Mouse (Mus musculus) heart, embryonic 16.5 days (tissue): ENCODE measurements at regions not wholly inside any gene's neighbourhood (a gene's known extent, or its start where the extent isn't known, plus 50 kb on each side); places are given as distances from the start of the nearest gene placed in this dataset.

Experiments used
- ATAC-seq: fragments of 200-750 bp; cut with Nextera tagmentation; replicated peaks from 2 replicates; pipeline ENCODE4 v1.8.0; 2017; ENCODE audit warnings: moderate number of reproducible peaks; ENCODE audit not compliant: insufficient read depth, low FRiP score; ENCODE audit errors: extremely low read depth
- H3K27ac ChIP-seq: fragments of 300-500 bp; sonication (generic); 2 replicates; pipeline ENCODE4 v1.5.1; 2014; ENCODE audit warnings: mild to moderate bottlenecking, low read length, control low read depth, moderate library complexity
- H3K27me3 ChIP-seq: fragments of 300-500 bp; sonication (generic); 2 replicates; pipeline ENCODE4 v1.6.1; 2014; ENCODE audit warnings: low read length, mixed read lengths; ENCODE audit not compliant: control insufficient read depth, insufficient read depth
- H3K36me3 ChIP-seq: fragments of 300-500 bp; sonication (generic); 2 replicates; pipeline ENCODE4 v1.6.1; 2014; ENCODE audit not compliant: control insufficient read depth, insufficient read depth
- H3K4me1 ChIP-seq: fragments of 300-500 bp; sonication (generic); 2 replicates; pipeline ENCODE4 v1.6.1; 2014; ENCODE audit warnings: low read length, mixed read lengths; ENCODE audit not compliant: control insufficient read depth, insufficient read depth
- H3K4me2 ChIP-seq: fragments of 300-500 bp; sonication (generic); 2 replicates; pipeline ENCODE4 v1.6.1; 2014; ENCODE audit warnings: low read depth, mild to moderate bottlenecking, control low read depth, low read length
- H3K4me3 ChIP-seq: fragments of 300-500 bp; sonication (generic); 2 replicates; pipeline ENCODE4 v1.5.1; 2014; ENCODE audit warnings: mild to moderate bottlenecking, control low read depth, low read length
- H3K9ac ChIP-seq: fragments of 300-500 bp; sonication (generic); 2 replicates; pipeline ENCODE4 v1.6.1; 2014; ENCODE audit warnings: low read length, control low read depth
- H3K9me3 ChIP-seq: fragments of 300-500 bp; sonication (generic); replicated peaks from 2 replicates; pipeline ENCODE4 v1.6.1; 2016; ENCODE audit warnings: low read length; ENCODE audit not compliant: control insufficient read depth
- WGBS: fragments of 180-500 bp; shearing (Covaris S2); extraction: QIAGEN DNeasy Blood & Tissue Kit; methylation state at CpG from one replicate; pipeline ENCODE4 v1.1.7; 2014; 5-methylcytosine and 5-hydroxymethylcytosine counted together

DNA sequence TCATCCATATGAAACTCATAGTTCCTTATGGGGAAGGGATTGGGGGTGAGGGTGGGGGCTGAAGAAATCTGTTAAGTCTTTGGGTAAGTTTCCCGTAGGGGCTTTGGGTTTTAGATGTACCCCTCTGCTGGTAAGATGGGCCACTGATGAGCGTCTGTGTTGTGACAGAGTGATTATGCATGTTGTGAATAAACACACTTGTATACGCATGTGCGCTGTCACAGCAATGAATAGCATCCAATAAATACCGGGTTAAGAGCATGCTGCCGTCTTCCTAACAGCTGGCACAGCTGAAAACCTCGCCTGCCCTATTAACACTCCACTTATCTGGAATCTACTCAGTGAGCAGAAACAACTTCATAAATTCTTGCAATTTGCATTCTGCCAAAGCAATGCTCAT lies 337.0 kb downstream of the Igsf11 start:
- Histone ChIP-seq H3K4me3 (no peak overlapping the region), H3K27me3 (no peaks in the 10 kb centered on the region), H3K4me1 (no peaks in the 10 kb centered on the region), H3K9me3 (no peaks in the 10 kb centered on the region), H3K27ac (no peak overlapping the region), H3K9ac (no peak overlapping the region), H3K36me3 (no peaks in the 10 kb centered on the region), H3K4me2 (no peak overlapping the region)
- no peak for ATAC-seq
- 60% methylated on average over 7 of the region's 7 CpGs for WGBS

DNA sequence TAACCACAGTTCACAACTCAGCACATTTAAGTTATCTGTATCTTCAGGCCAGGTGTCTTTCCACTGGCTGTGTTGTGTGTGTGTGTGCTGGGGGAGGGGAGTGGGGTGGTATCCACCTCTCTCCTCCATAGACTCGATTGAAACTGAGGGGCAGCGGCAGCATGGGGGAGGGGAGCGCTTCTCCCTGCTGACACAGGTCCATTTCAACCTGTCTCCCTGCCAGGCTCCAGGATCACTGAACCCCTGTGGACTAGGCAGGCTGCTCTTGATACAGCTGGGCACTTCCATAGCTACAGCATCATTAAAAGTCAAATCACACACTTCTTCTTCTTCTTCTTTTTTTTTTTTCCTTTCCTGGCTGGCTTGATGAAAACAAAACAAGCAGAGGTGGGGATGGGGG lies 338.0 kb downstream of the Igsf11 start:
- H3K9me3 ChIP-seq = no peaks in the 10 kb centered on the region
- no peak for ATAC-seq
- WGBS = 8% methylated on average over 3 of the region's 3 CpGs
- H3K27me3 ChIP-seq = no peaks in the 10 kb centered on the region
- no peak overlapping the region for H3K27ac ChIP-seq
- no peaks in the 10 kb centered on the region for H3K36me3 ChIP-seq
- no peak overlapping the region for H3K4me3 ChIP-seq
- H3K4me2 ChIP-seq = no peak overlapping the region
- H3K9ac ChIP-seq = no peak overlapping the region
- no peaks in the 10 kb centered on the region for H3K4me1 ChIP-seq

DNA sequence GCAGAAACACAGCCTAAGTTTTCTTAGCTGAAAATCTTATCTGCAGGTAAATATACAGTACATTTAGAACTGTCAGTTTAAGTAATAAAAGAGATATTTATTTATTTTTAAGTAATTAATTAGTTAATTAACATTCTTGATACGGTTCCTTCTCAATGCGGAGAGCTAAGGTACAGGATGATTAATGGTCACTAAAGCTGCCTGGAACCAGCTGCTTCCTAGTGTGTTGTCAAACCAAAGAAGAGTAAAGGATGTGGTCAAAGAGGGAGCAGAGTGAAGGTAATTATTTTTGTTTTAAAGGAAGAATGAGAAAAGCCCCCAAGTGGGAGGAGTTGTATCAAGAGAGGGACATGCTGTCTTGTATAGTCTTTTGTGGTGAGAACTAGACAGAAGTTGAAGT lies 341.8 kb downstream of the Igsf11 start:
- Histone ChIP-seq H3K27me3 (no peaks in the 10 kb centered on the region), H3K4me2 (no peak overlapping the region), H3K4me3 (no peak overlapping the region), H3K4me1 (no peaks in the 10 kb centered on the region), H3K27ac (no peak overlapping the region), H3K9me3 (no peaks in the 10 kb centered on the region), H3K9ac (no peak overlapping the region), H3K36me3 (no peaks in the 10 kb centered on the region)
- WGBS = 74% methylated on average over 2 of the region's 2 CpGs
- no peak for ATAC-seq

DNA sequence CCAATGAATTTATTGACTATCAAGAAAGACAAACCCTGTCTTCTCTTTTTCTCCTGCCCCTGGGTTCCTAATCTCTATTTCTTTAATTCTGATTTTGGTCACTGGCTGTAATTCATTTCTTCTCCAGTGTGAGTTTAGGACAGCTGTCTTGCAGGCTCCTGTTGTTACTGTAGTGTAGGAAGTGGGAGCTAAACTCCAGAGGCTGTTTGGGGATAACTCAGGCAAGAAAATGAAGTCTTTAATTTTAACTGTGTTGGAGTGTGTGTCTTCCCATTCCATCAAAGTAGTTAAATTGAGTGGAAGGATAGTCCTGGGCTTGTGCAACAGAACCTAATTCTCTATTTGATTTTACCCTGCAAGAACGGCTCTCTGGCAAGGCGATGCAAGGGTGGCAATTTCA lies 381.0 kb downstream of the Igsf11 start:
- Histone ChIP-seq H3K27ac (no peak overlapping the region), H3K4me2 (no peak overlapping the region), H3K9ac (no peak overlapping the region), H3K4me3 (no peak overlapping the region), H3K27me3 (no peaks in the 10 kb centered on the region), H3K9me3 (no peaks in the 10 kb centered on the region), H3K4me1 (no peaks in the 10 kb centered on the region), H3K36me3 (no peaks in the 10 kb centered on the region)
- no peak for ATAC-seq
- 79% methylated on average over 2 of the region's 2 CpGs for WGBS

GRCm38 (mm10) chr16:39284484-39284883 lies 392.0 kb downstream of the Igsf11 start:
- H3K9ac ChIP-seq = no peak overlapping the region
- ATAC-seq = no peak
- no peaks in the 10 kb centered on the region for H3K36me3 ChIP-seq
- no peaks in the 10 kb centered on the region for H3K9me3 ChIP-seq
- 41% methylated on average over 2 of the region's 2 CpGs for WGBS
- H3K27me3 ChIP-seq = no peaks in the 10 kb centered on the region
- no peaks in the 10 kb centered on the region for H3K4me1 ChIP-seq
- H3K4me3 ChIP-seq = no peak overlapping the region
- no peak overlapping the region for H3K4me2 ChIP-seq
- H3K27ac ChIP-seq = no peak overlapping the region

DNA sequence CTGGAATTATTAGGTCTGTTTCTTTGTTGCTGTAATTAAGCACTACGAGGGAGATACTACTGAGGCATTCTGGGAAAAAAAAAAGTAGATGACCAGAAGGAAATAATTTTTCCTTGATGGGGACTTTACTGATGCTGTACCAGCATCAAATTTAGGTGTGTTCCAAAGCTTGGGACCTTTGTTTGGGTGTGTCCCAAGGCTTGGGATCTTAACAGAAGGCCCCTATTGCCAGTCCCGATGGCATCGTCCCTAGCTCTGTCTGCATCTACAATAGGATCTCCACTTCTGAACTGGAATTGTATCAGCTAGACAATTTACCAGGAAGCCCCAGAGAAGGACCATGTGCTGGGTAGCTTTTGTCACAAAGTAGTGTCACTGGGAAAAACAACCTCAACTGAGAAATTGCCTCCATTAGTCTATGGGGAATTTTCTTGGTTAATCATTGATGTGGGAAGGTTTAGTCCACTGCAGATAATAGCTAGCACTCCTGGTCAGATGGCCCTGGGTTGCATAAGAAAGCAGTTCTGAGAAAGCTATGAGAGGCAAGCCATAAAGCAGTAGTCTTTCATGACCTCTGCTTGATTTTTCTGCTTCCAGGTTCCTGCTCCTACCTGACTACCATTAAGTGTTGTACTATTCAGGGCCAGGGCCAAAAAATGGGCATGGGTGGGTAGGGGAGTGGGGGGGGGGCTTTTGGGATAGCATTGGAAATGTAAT lies 392.7 kb downstream of the Igsf11 start:
- H3K27ac ChIP-seq = no peak overlapping the region
- ATAC-seq = no peak
- H3K9me3 ChIP-seq = no peaks in the 10 kb centered on the region
- 87% methylated on average over 3 of the region's 3 CpGs for WGBS
- H3K9ac ChIP-seq = no peak overlapping the region
- no peaks in the 10 kb centered on the region for H3K4me1 ChIP-seq
- no peaks in the 10 kb centered on the region for H3K27me3 ChIP-seq
- no peak overlapping the region for H3K4me2 ChIP-seq
- H3K36me3 ChIP-seq = no peaks in the 10 kb centered on the region
- H3K4me3 ChIP-seq = no peak overlapping the region

DNA sequence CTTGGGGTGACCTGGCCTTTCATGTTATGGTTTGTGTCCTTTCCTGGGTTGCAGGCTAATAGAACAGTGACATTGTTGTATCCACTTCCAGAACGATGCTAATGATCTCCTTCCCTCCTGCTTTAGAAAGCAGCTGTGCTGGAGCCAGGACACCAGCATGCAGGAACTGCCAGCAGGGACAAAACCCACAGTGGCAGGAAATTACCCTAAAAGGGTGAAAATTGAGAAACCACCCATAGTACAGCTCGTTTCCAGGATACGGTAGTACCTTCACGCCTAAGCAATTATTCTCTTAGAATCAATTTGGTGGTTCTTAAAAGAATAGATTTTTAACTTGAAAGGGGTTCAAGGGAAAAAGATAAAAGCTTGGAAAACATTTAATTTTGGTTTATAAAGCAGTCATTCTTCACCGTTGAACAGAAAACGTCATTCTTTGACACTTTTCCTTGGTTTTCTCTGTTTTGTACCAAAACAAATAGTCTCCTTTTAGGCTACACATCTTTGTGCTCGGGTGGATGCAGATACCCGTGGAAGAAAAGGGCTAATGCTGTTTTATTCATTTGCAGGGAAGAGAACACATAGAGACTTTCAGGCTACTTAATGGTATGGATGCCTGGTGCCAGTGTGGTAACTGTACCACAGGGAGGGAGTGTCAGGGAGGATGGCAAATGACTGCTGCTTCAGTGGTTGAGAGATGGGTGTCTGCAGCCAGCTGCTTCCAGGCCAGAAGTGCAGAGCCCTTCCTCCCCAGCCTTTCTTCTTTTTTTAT lies 394.5 kb downstream of the Igsf11 start:
- no peak overlapping the region for H3K27ac ChIP-seq
- H3K9ac ChIP-seq = no peak overlapping the region
- no peaks in the 10 kb centered on the region for H3K27me3 ChIP-seq
- ATAC-seq = no peak
- whole genome bisulfite sequencing = 67% methylated on average over 8 of the region's 8 CpGs
- no peak overlapping the region for H3K4me2 ChIP-seq
- no peaks in the 10 kb centered on the region for H3K9me3 ChIP-seq
- no peaks in the 10 kb centered on the region for H3K36me3 ChIP-seq
- H3K4me3 ChIP-seq = no peak overlapping the region
- H3K4me1 ChIP-seq = no peaks in the 10 kb centered on the region

- Histone ChIP-seq H3K36me3 (no peaks in the 10 kb centered on the region), H3K27me3 (no peaks in the 10 kb centered on the region), H3K4me2 (no peak overlapping the region), H3K9ac (no peak overlapping the region), H3K27ac (no peak overlapping the region), H3K4me1 (no peaks in the 10 kb centered on the region), H3K9me3 (no peaks in the 10 kb centered on the region), H3K4me3 (no peak overlapping the region)
- WGBS = 80% methylated on average over 3 of the region's 3 CpGs
- no peak for ATAC-seq
These were observed 406.4 kb downstream of the Igsf11 start for GRCm38 (mm10) chr16:39298856-39299255.

- no peak overlapping the region for H3K27ac ChIP-seq
These were observed 410.5 kb downstream of the Igsf11 start for GRCm38 (mm10) chr16:39302902-39303361.

More at GRCm38 (mm10) chr16:39302902-39303361, 410.5 kb downstream of the Igsf11 start:
- no peak overlapping the region for H3K4me2 ChIP-seq
- peaks cover 2% of the 10 kb centered on the region; the same call in 1 of the 2 replicates for H3K4me1 ChIP-seq
- no peaks in the 10 kb centered on the region for H3K9me3 ChIP-seq
- H3K27me3 ChIP-seq = no peaks in the 10 kb centered on the region
- 8% methylated on average over 1 of the region's 1 CpGs for WGBS
- H3K36me3 ChIP-seq = no peaks in the 10 kb centered on the region
- ATAC-seq = no peak
- no peak overlapping the region for H3K9ac ChIP-seq
- no peak overlapping the region for H3K4me3 ChIP-seq
